Mouse (Mus musculus) lung, postnatal 0 days (tissue): Measurements from ENCODE around the gene Nedd4.

Experiments used
- CTCF ChIP-seq: IDR thresholded peaks from 2 replicates; pipeline ENCODE4 v1.5.1; 2016; ENCODE audit warnings: antibody characterized with exemption, mild to moderate bottlenecking
- EP300 ChIP-seq: IDR thresholded peaks from 2 replicates; pipeline ENCODE4 v1.6.1; 2016; ENCODE audit warnings: antibody characterized with exemption, mild to moderate bottlenecking, control low read depth

DNA sequence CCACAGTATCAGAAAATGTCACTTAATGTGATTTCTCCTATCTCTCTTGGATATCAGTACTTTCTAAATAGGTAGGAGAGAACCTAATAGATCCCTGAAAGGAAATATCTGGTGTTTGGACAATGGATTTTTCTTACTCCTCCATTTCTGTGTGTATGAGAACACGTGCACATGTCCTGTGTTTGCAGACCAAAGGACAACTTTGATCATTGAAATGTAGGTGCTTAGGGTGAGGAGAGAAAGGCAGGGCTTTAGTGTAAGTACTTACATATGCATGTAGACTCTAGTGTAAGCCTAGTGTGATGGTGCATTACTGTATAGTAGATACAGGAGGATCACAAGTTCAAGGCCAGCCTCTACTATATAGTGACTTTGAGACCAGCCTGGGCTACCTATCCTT lies 21.1 kb downstream of the Nedd4 start:
- TF ChIP-seq CTCF (no peak), EP300 (no peak)
